In genomic region chr6:108369031-108369430, GRCm38 (mm10) we compare ENCODE assay signal across 15 mouse cellular contexts.
"Had no signal": no experiment of that assay in that cellular context is flagged by ENCODE, and none has a peak within 500 bp of the region (broad histone marks: within the 10 kb centered on the region; RNA-seq: fewer than 3 reads in every experiment).

No protein-coding gene starts in this region.

- H3K9me3 ChIP-seq: neural tube, embryonic 15.5 days; stomach, embryonic 15.5 days had no signal

- H3K4me3 ChIP-seq: neural tube, embryonic 15.5 days; stomach, embryonic 15.5 days had no signal

- H3K27ac ChIP-seq: neural tube, embryonic 15.5 days; stomach, embryonic 15.5 days; stomach, postnatal 0 days had no signal

- H3K4me1 ChIP-seq: neural tube, embryonic 15.5 days; stomach, embryonic 15.5 days had no signal

- H3K36me3 ChIP-seq: neural tube, embryonic 15.5 days; stomach, embryonic 15.5 days had no signal

- H3K4me2 ChIP-seq: neural tube, embryonic 15.5 days; stomach, embryonic 15.5 days had no signal

- DNase-seq: retina, postnatal 1 day; right cerebral cortex, adult 18-20 months; right cerebral cortex, postnatal 14 days; right cerebral cortex, postnatal 25 days; right cerebral cortex, postnatal 4 days; spleen, adult 18-20 months; thymus, adult 18-20 months; thymus, adult 2 months; thymus, postnatal 14 days; thymus, postnatal 25 days; thymus, postnatal 36 days; thymus, postnatal 4 days had no signal

- H3K9ac ChIP-seq: neural tube, embryonic 15.5 days; stomach, embryonic 15.5 days had no signal

- H3K27me3 ChIP-seq: neural tube, embryonic 15.5 days; stomach, embryonic 15.5 days had no signal
